Mouse (Mus musculus) forelimb bud, embryonic 11.5 days (tissue): ENCODE measurements around the gene Zxdc.

ENCODE experiments used
- DNase-seq: peaks from one replicate; pipeline ENCODE4 v3.0.0-alpha.2; 2012; ENCODE audit warnings: low read depth, low spot score

Zxdc gene

GRCm38 (mm10) chr6:90374647-90375046, 5.4 kb downstream of the Zxdc start:
- DNase-seq, result no peak

GRCm38 (mm10) chr6:90377708-90378107, 8.4 kb downstream of the Zxdc start:
- DNase-seq, result no peak

- DNase-seq, result no peak
These were observed 12.2 kb downstream of the Zxdc start for GRCm38 (mm10) chr6:90381465-90381864.

GRCm38 (mm10) chr6:90390629-90391028, 21.3 kb downstream of the Zxdc start:
- DNase-seq, result no peak

- no peak for DNase-seq
These were observed 24.7 kb downstream of the Zxdc start for GRCm38 (mm10) chr6:90393948-90394347.

GRCm38 (mm10) chr6:90395751-90396150, 26.5 kb downstream of the Zxdc start:
- DNase-seq, result no peak

GRCm38 (mm10) chr6:90397291-90397690, 28.0 kb downstream of the Zxdc start:
- no peak for DNase-seq

GRCm38 (mm10) chr6:90408632-90409031, 39.3 kb downstream of the Zxdc start:
- no peak for DNase-seq

- no peak for DNase-seq
These were observed 41.7 kb downstream of the Zxdc start for GRCm38 (mm10) chr6:90410972-90411371.

- no peak for DNase-seq
These were observed 42.6 kb downstream of the Zxdc start for GRCm38 (mm10) chr6:90411926-90412325.

GRCm38 (mm10) chr6:90422565-90422964, 53.3 kb downstream of the Zxdc start:
- DNase-seq, result peak; percentile 85

- DNase-seq, result no peak
These were observed 56.1 kb downstream of the Zxdc start for GRCm38 (mm10) chr6:90425361-90425760.

- no peak for DNase-seq
These were observed 56.7 kb downstream of the Zxdc start for GRCm38 (mm10) chr6:90426003-90426402.

- peak; percentile 69 for DNase-seq
These were observed 59.2 kb downstream of the Zxdc start, which contains the start of gene Cfap100 for GRCm38 (mm10) chr6:90428380-90428974. Gene Cfap100 (minus strand): TSS chr6:90428797.

- no peak for DNase-seq
These were observed 60.6 kb downstream of the Zxdc start for GRCm38 (mm10) chr6:90429911-90430310.

GRCm38 (mm10) chr6:90431487-90431886, 62.2 kb downstream of the Zxdc start:
- DNase-seq, result no peak

- DNase-seq, result no peak
These were observed 65.4 kb downstream of the Zxdc start for GRCm38 (mm10) chr6:90434687-90435086.

GRCm38 (mm10) chr6:90435195-90435618, 65.9 kb downstream of the Zxdc start:
- DNase-seq, result peak; percentile 75

GRCm38 (mm10) chr6:90436192-90436907, 67.1 kb downstream of the Zxdc start:
- no peak for DNase-seq

- no peak for DNase-seq
These were observed 67.7 kb downstream of the Zxdc start for GRCm38 (mm10) chr6:90437041-90437440.

GRCm38 (mm10) chr6:90446883-90447282, 77.6 kb downstream of the Zxdc start:
- no peak for DNase-seq

GRCm38 (mm10) chr6:90450179-90450578, 80.9 kb downstream of the Zxdc start:
- DNase-seq, result peak; percentile 73

GRCm38 (mm10) chr6:90450697-90451096, 81.4 kb downstream of the Zxdc start:
- no peak for DNase-seq
